Mouse (Mus musculus): Measurements from ENCODE around the gene Asic3.
A peak's percentile ranks its signal among the peaks of the same experiment; 100 is the strongest.

Gene Asic3

GRCm38 (mm10) chr5:24413042-24413693 lies at the start of gene Asic3:
TSS of gene Asic3 (plus strand) at chr5:24413392.
- no peak for DNase-seq (ENCODE audit: low spot score in 2 of 2)

GRCm38 (mm10) chr5:24363467-24363866 lies 49.7 kb upstream of the Asic3 start:
- no peak for DNase-seq (ENCODE audit: low spot score in 2 of 2)

- DNase-seq (ENCODE audit: low spot score in 2 of 2) = no peak
Measured at GRCm38 (mm10) chr5:24364061-24364460, 49.1 kb upstream of the Asic3 start.

GRCm38 (mm10) chr5:24364508-24364907 lies 48.7 kb upstream of the Asic3 start, which contains the start of gene Nos3:
TSS of gene Nos3 (plus strand) at chr5:24364810.
- DNase-seq (ENCODE audit: low spot score in 2 of 2) = no peak

- DNase-seq (ENCODE audit: low spot score in 2 of 2) = no peak
Measured at GRCm38 (mm10) chr5:24364963-24365362, 48.2 kb upstream of the Asic3 start.

GRCm38 (mm10) chr5:24365528-24365927 lies 47.7 kb upstream of the Asic3 start:
- DNase-seq (ENCODE audit: low spot score in 2 of 2) = no peak

- DNase-seq (ENCODE audit: low spot score in 2 of 2) = no peak
Measured at GRCm38 (mm10) chr5:24366426-24366825, 46.8 kb upstream of the Asic3 start.

GRCm38 (mm10) chr5:24369767-24370166 lies 43.4 kb upstream of the Asic3 start:
- DNase-seq (ENCODE audit: low spot score in 2 of 2) = no peak

GRCm38 (mm10) chr5:24373807-24374206 lies 39.4 kb upstream of the Asic3 start:
- no peak for DNase-seq (ENCODE audit: low spot score in 2 of 2)

- DNase-seq (ENCODE audit: low spot score in 2 of 2) = no peak
Measured at GRCm38 (mm10) chr5:24374216-24374615, 39.0 kb upstream of the Asic3 start.

GRCm38 (mm10) chr5:24374666-24375328 lies 38.4 kb upstream of the Asic3 start:
- DNase-seq (ENCODE audit: low spot score in 2 of 2) = no peak

GRCm38 (mm10) chr5:24378700-24379099 lies 34.5 kb upstream of the Asic3 start:
- DNase-seq (ENCODE audit: low spot score in 2 of 2) = no peak

GRCm38 (mm10) chr5:24379501-24379900 lies 33.7 kb upstream of the Asic3 start:
- DNase-seq (ENCODE audit: low spot score in 2 of 2) = no peak

GRCm38 (mm10) chr5:24380499-24380898 lies 32.7 kb upstream of the Asic3 start:
- no peak for DNase-seq (ENCODE audit: low spot score in 2 of 2)

GRCm38 (mm10) chr5:24381486-24381885 lies 31.7 kb upstream of the Asic3 start:
- no peak for DNase-seq (ENCODE audit: low spot score in 2 of 2)

- no peak for DNase-seq (ENCODE audit: low spot score in 2 of 2)
Measured at GRCm38 (mm10) chr5:24381988-24382387, 31.2 kb upstream of the Asic3 start.

GRCm38 (mm10) chr5:24383026-24383859 lies 29.9 kb upstream of the Asic3 start:
- DNase-seq (ENCODE audit: low spot score in 2 of 2) = peak; percentile 86 to 87

- DNase-seq (ENCODE audit: low spot score in 2 of 2) = no peak
Measured at GRCm38 (mm10) chr5:24384407-24384806, 28.8 kb upstream of the Asic3 start.

- DNase-seq (ENCODE audit: low spot score in 2 of 2) = no peak
Measured at GRCm38 (mm10) chr5:24385374-24385773, 27.8 kb upstream of the Asic3 start.

GRCm38 (mm10) chr5:24385887-24386550 lies 27.2 kb upstream of the Asic3 start:
- no peak for DNase-seq (ENCODE audit: low spot score in 2 of 2)

- peak; percentile 60 to 61 for DNase-seq (ENCODE audit: low spot score in 2 of 2)
Measured at GRCm38 (mm10) chr5:24387264-24388241, 25.6 kb upstream of the Asic3 start.

Data from frontal cortex, postnatal 14 days (tissue).